Mouse (Mus musculus) hindbrain, embryonic 16.5 days (tissue): ENCODE measurements around the gene Zdhhc23. TPM values are rescaled to one million over a fixed set of nuclear protein-coding genes. Genes with fewer than 3 reads are reported as not detected.

Experiments used
- ATAC-seq: fragments of 200-750 bp; cut with Nextera tagmentation; 2 replicates; pipeline ENCODE4 v1.8.0; 2017; ENCODE audit warnings: moderate TSS enrichment, moderate library complexity
- H3K27ac ChIP-seq: fragments of 300-500 bp; sonication (generic); 2 replicates; pipeline ENCODE4 v1.5.1; 2014; ENCODE audit warnings: low read depth, mild to moderate bottlenecking, control low read depth, low read length, moderate library complexity
- H3K27me3 ChIP-seq: fragments of 300-500 bp; sonication (generic); replicated peaks from 2 replicates; pipeline ENCODE4 v1.6.1; 2014; ENCODE audit warnings: low read length; ENCODE audit not compliant: control insufficient read depth, insufficient read depth
- H3K36me3 ChIP-seq: fragments of 300-500 bp; sonication (generic); 2 replicates; pipeline ENCODE4 v1.6.1; 2014; ENCODE audit warnings: mild to moderate bottlenecking, low read length, moderate library complexity, mixed read lengths; ENCODE audit not compliant: control insufficient read depth, insufficient read depth
- H3K4me1 ChIP-seq: fragments of 300-500 bp; sonication (generic); 2 replicates; pipeline ENCODE4 v1.6.1; 2014; ENCODE audit warnings: low read depth, low read length; ENCODE audit not compliant: control insufficient read depth, insufficient read depth
- H3K4me2 ChIP-seq: fragments of 300-500 bp; sonication (generic); 2 replicates; pipeline ENCODE4 v1.6.1; 2014; ENCODE audit warnings: mild to moderate bottlenecking, low read length, control low read depth, moderate library complexity
- H3K4me3 ChIP-seq: fragments of 300-500 bp; sonication (generic); 2 replicates; pipeline ENCODE4 v1.5.1; 2014; ENCODE audit warnings: mild to moderate bottlenecking, low read length, control low read depth, moderate library complexity
- H3K9ac ChIP-seq: fragments of 300-500 bp; sonication (generic); 2 replicates; pipeline ENCODE4 v1.6.1; 2014; ENCODE audit warnings: low read depth, mild to moderate bottlenecking, control low read depth, low read length, moderate library complexity
- H3K9me3 ChIP-seq: fragments of 300-500 bp; sonication (generic); 2 replicates; pipeline ENCODE4 v1.6.1; 2014; ENCODE audit warnings: mild to moderate bottlenecking, low read length, moderate library complexity; ENCODE audit not compliant: control insufficient read depth
- WGBS: fragments of 180-500 bp; shearing (Covaris S2); extraction: QIAGEN DNeasy Blood & Tissue Kit; methylation state at CpG from one replicate; pipeline ENCODE4 v1.1.7; 2014; 5-methylcytosine and 5-hydroxymethylcytosine counted together
- polyA plus RNA-seq: library from polyadenylated mRNA; unstranded; fragments of >200 nt; fragmentation: Nextera tagmentation; extraction: Ambion mirVana; gene quantifications from 2 replicates; pipeline ENCODE4 v1.2.1, GENCODE M21; 2015

Zdhhc23 gene
- polyA plus RNA-seq, 1 experiment from 2014 or later: 3.4 TPM

- no peak overlapping the region for H3K27ac ChIP-seq
- WGBS: 87% methylated on average over 6 of the region's 6 CpGs
- H3K27me3 ChIP-seq: no peaks in the 10 kb centered on the region
- ATAC-seq: no peak
- no peak overlapping the region for H3K9ac ChIP-seq
- H3K4me3 ChIP-seq: no peak overlapping the region
- no peaks in the 10 kb centered on the region for H3K4me1 ChIP-seq
- H3K36me3 ChIP-seq: no peaks in the 10 kb centered on the region
- H3K9me3 ChIP-seq: no peaks in the 10 kb centered on the region
- no peak overlapping the region for H3K4me2 ChIP-seq
Measured at GRCm38 (mm10) chr16:43954913-43955312, 24.7 kb downstream of the Zdhhc23 start.

- no peak overlapping the region for H3K27ac ChIP-seq
- no peaks in the 10 kb centered on the region for H3K9me3 ChIP-seq
- 81% methylated on average over 4 of the region's 4 CpGs for WGBS
- no peak for ATAC-seq
- no peak overlapping the region for H3K9ac ChIP-seq
- no peaks in the 10 kb centered on the region for H3K36me3 ChIP-seq
- no peaks in the 10 kb centered on the region for H3K4me1 ChIP-seq
- no peak overlapping the region for H3K4me3 ChIP-seq
- no peaks in the 10 kb centered on the region for H3K27me3 ChIP-seq
- H3K4me2 ChIP-seq: no peak overlapping the region
Measured at GRCm38 (mm10) chr16:43951591-43951990, 28.0 kb downstream of the Zdhhc23 start.

- no peaks in the 10 kb centered on the region for H3K4me1 ChIP-seq
- H3K4me3 ChIP-seq: no peak overlapping the region
- no peaks in the 10 kb centered on the region for H3K27me3 ChIP-seq
- H3K27ac ChIP-seq: no peak overlapping the region
- WGBS: 77% methylated on average over 3 of the region's 3 CpGs
- no peak for ATAC-seq
- H3K36me3 ChIP-seq: no peaks in the 10 kb centered on the region
- H3K4me2 ChIP-seq: no peak overlapping the region
- H3K9me3 ChIP-seq: no peaks in the 10 kb centered on the region
- no peak overlapping the region for H3K9ac ChIP-seq
Measured at GRCm38 (mm10) chr16:43945869-43946268, 33.7 kb downstream of the Zdhhc23 start.

GRCm38 (mm10) chr16:43945351-43945750 lies 34.2 kb downstream of the Zdhhc23 start:
- no peak for ATAC-seq

GRCm38 (mm10) chr16:43940846-43941245 lies 38.7 kb downstream of the Zdhhc23 start:
- no peaks in the 10 kb centered on the region for H3K27me3 ChIP-seq
- H3K27ac ChIP-seq: no peak overlapping the region
- no peak overlapping the region for H3K4me2 ChIP-seq
- no peak overlapping the region for H3K9ac ChIP-seq
- WGBS: 90% methylated on average over 4 of the region's 4 CpGs
- H3K9me3 ChIP-seq: no peaks in the 10 kb centered on the region
- no peaks in the 10 kb centered on the region for H3K4me1 ChIP-seq
- H3K36me3 ChIP-seq: no peaks in the 10 kb centered on the region
- ATAC-seq: no peak
- H3K4me3 ChIP-seq: no peak overlapping the region

More at GRCm38 (mm10) chr16:43945351-43945750, 34.2 kb downstream of the Zdhhc23 start:
- 83% methylated on average over 3 of the region's 3 CpGs for WGBS
- Histone ChIP-seq H3K9ac (no peak overlapping the region), H3K4me2 (no peak overlapping the region), H3K4me1 (no peaks in the 10 kb centered on the region), H3K9me3 (no peaks in the 10 kb centered on the region), H3K27me3 (no peaks in the 10 kb centered on the region), H3K4me3 (no peak overlapping the region), H3K27ac (no peak overlapping the region), H3K36me3 (no peaks in the 10 kb centered on the region)

- no peaks in the 10 kb centered on the region for H3K9me3 ChIP-seq
- ATAC-seq: no peak
- H3K4me3 ChIP-seq: no peak overlapping the region
- H3K4me1 ChIP-seq: no peaks in the 10 kb centered on the region
- WGBS: 67% methylated on average over 3 of the region's 3 CpGs
- H3K27ac ChIP-seq: no peak overlapping the region
- no peaks in the 10 kb centered on the region for H3K27me3 ChIP-seq
- no peaks in the 10 kb centered on the region for H3K36me3 ChIP-seq
- no peak overlapping the region for H3K4me2 ChIP-seq
- H3K9ac ChIP-seq: no peak overlapping the region
Measured at GRCm38 (mm10) chr16:43935892-43936291, 43.7 kb downstream of the Zdhhc23 start.

GRCm38 (mm10) chr16:43935367-43935766 lies 44.2 kb downstream of the Zdhhc23 start:
- Histone ChIP-seq H3K4me1 (no peaks in the 10 kb centered on the region), H3K4me2 (no peak overlapping the region), H3K27me3 (no peaks in the 10 kb centered on the region), H3K4me3 (no peak overlapping the region), H3K9me3 (no peaks in the 10 kb centered on the region), H3K9ac (no peak overlapping the region), H3K36me3 (no peaks in the 10 kb centered on the region), H3K27ac (no peak overlapping the region)
- no peak for ATAC-seq
- 70% methylated on average over 3 of the region's 3 CpGs for WGBS

- H3K9me3 ChIP-seq: no peaks in the 10 kb centered on the region
- H3K27ac ChIP-seq: no peak overlapping the region
- WGBS: 77% methylated on average over 8 of the region's 8 CpGs
- no peaks in the 10 kb centered on the region for H3K4me1 ChIP-seq
- 0 out of 2 replicates have a peak, but pooled peaks have one; percentile 11 for ATAC-seq
- H3K4me3 ChIP-seq: no peak overlapping the region
- no peaks in the 10 kb centered on the region for H3K36me3 ChIP-seq
- no peak overlapping the region for H3K9ac ChIP-seq
- no peaks in the 10 kb centered on the region for H3K27me3 ChIP-seq
- no peak overlapping the region for H3K4me2 ChIP-seq
Measured at GRCm38 (mm10) chr16:43934856-43935255, 44.7 kb downstream of the Zdhhc23 start.

- no peak overlapping the region for H3K9ac ChIP-seq
- H3K4me1 ChIP-seq: no peaks in the 10 kb centered on the region
- no peaks in the 10 kb centered on the region for H3K36me3 ChIP-seq
- no peak for ATAC-seq
- 91% methylated on average over 6 of the region's 6 CpGs for WGBS
- no peaks in the 10 kb centered on the region for H3K27me3 ChIP-seq
- H3K9me3 ChIP-seq: no peaks in the 10 kb centered on the region
- H3K27ac ChIP-seq: no peak overlapping the region
- H3K4me2 ChIP-seq: no peak overlapping the region
- H3K4me3 ChIP-seq: no peak overlapping the region
Measured at GRCm38 (mm10) chr16:43933041-43933440, 46.5 kb downstream of the Zdhhc23 start.

GRCm38 (mm10) chr16:43932319-43932718 lies 47.3 kb downstream of the Zdhhc23 start:
- no peak overlapping the region for H3K9ac ChIP-seq
- H3K9me3 ChIP-seq: no peaks in the 10 kb centered on the region
- no peaks in the 10 kb centered on the region for H3K27me3 ChIP-seq
- H3K27ac ChIP-seq: no peak overlapping the region
- no peak for ATAC-seq
- H3K4me3 ChIP-seq: no peak overlapping the region
- no peaks in the 10 kb centered on the region for H3K4me1 ChIP-seq
- no peak overlapping the region for H3K4me2 ChIP-seq
- no peaks in the 10 kb centered on the region for H3K36me3 ChIP-seq
- 87% methylated on average over 7 of the region's 7 CpGs for WGBS
